Mouse (Mus musculus): ENCODE data around the gene Iqsec1. TPM values are rescaled to one million over a fixed set of nuclear protein-coding genes. Genes with fewer than 3 reads are reported as not detected.

Iqsec1 gene
- total and polyA plus RNA-seq, 2 experiments from 2014 or later: 29.0 to 175 TPM

DNA sequence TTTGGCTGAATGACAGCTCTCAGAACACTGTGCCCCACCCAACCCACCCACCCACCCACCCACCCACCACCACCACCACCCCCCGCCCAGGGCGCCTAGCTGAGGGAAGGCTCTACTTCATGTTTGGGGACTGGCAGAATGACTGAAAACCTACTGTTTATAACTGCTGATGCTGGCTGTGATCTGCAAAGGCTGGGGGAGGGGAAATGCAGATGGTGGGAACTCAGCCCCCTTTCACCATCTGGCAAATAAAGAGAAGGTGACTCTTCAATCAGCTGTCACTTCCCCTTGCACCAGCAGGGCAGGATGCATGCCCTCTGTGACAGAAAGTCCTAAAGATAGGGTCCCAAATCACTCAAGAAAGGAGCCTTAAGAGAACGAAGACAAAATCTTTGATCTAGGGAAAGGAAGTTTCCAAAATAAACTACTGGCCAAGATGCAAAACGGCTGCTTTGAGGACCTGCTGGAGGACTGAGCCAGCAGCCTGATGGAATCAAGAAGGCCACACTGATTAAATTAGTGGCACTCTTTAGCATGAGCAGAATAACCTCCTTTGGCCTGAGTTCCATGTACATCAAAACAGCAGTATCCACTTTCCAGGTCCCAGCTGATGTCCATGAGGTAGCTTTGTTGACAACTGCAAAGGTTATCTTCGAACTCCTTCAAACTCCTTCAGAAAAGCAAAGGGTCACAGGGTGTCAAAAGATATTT is 67.8 kb downstream of the Iqsec1 start:
- Histone ChIP-seq H3K4me3 (ENCODE audit: low read length) (no peak overlapping the region), H3K4me2 (ENCODE audit: low read depth, low read length) (no peak overlapping the region), H3K9ac (replicated peaks; ENCODE audit: low read length) (no peak overlapping the region), H3K27ac (no peak overlapping the region), H3K9me3 (ENCODE audit: low read length) (no peaks in the 10 kb centered on the region), H3K4me1 (ENCODE audit: insufficient read depth, low read length) (peaks cover 24% of the 10 kb centered on the region), H3K36me3 (ENCODE audit: insufficient read depth, low read length) (no peaks in the 10 kb centered on the region), H3K27me3 (ENCODE audit: insufficient read depth, low read length) (no peaks in the 10 kb centered on the region)
- no peak for ATAC-seq
- no peak for TF ChIP-seq CTCF (IDR thresholded peaks at IDR 0.05; ENCODE audit: low read depth)
- 41% methylated on average over 5 of the region's 5 CpGs for WGBS
- no peak for DNase-seq (ENCODE audit: low spot score)

DNA sequence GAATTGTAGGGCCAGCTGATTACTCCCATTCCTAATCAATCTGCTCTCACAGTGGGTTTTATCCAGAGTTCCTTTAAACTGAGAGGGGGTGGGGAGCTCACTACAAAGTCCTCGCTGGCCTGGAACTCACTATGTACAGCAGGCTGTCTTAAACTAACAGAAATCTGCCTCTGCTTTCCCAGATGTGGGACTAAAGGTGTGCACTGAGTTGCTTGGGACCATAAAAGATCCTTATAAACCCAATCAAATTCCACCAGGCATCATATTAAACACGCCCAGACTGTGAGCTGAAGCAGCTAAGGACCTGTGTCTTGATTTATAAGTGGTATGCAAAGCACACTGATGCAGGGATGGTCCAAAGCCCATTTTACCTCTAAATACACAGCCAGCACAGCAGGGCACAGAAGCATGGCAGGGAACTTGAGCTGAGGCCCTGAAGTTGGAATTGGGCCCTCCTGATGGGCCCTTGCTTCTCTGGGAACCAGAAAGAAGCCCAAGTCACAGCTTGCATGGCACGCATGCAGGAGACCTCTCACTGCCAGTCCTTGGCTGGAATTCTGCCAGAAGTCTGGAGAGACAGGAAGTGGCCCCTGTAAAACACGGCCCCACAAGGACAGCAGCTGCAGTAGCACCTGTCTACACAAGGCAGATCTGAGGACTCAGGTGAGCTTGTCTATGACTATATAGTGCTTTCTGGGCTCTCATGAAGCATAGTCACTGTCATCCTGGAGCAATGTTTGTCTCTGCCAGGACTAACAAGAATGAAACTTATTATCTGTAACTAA is 68.7 kb downstream of the Iqsec1 start:
- Histone ChIP-seq H3K36me3 (ENCODE audit: insufficient read depth, low read length) (no peaks in the 10 kb centered on the region), H3K9me3 (ENCODE audit: low read length) (no peaks in the 10 kb centered on the region), H3K4me1 (ENCODE audit: insufficient read depth, low read length) (peaks cover 17% of the 10 kb centered on the region), H3K4me3 (ENCODE audit: low read length) (no peak overlapping the region), H3K4me2 (ENCODE audit: low read depth, low read length) (no peak overlapping the region), H3K27me3 (ENCODE audit: insufficient read depth, low read length) (no peaks in the 10 kb centered on the region), H3K9ac (replicated peaks; ENCODE audit: low read length) (no peak overlapping the region), H3K27ac (no peak overlapping the region)
- ATAC-seq (no peak), DNase-seq (ENCODE audit: low spot score) (no peak)
- 52% methylated on average over 4 of the region's 4 CpGs for WGBS
- no peak for TF ChIP-seq CTCF (IDR thresholded peaks at IDR 0.05; ENCODE audit: low read depth)

DNA sequence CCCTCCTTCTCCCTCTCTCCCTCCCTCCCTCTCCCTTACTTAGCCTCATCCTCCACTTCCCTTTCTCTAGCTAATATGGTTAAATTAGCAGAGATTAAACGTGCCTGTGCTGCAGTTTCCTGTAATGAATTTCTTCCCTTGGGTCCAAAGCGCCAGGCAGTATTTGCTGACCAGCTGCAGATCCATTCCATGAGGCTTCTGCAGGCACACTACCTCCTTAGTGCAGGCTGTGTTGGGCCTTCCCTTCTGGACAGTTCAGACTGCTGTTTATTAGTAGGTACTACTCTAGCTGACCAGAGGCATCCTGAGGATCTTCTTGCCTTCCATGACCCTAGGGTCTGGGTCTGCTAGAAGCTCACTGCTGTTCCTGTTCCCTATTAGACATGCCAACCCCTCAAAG is 72.9 kb downstream of the Iqsec1 start:
- Histone ChIP-seq H3K27me3 (ENCODE audit: insufficient read depth, low read length) (no peaks in the 10 kb centered on the region), H3K27ac (no peak overlapping the region), H3K9me3 (ENCODE audit: low read length) (no peaks in the 10 kb centered on the region), H3K36me3 (ENCODE audit: insufficient read depth, low read length) (no peaks in the 10 kb centered on the region), H3K4me2 (ENCODE audit: low read depth, low read length) (no peak overlapping the region), H3K4me1 (ENCODE audit: insufficient read depth, low read length) (peaks cover 10% of the 10 kb centered on the region), H3K4me3 (ENCODE audit: low read length) (no peak overlapping the region), H3K9ac (replicated peaks; ENCODE audit: low read length) (no peak overlapping the region)
- ATAC-seq: no peak
- WGBS: 27% methylated on average over 2 of the region's 2 CpGs
- DNase-seq (ENCODE audit: low spot score): no peak
- no peak for TF ChIP-seq CTCF (IDR thresholded peaks at IDR 0.05; ENCODE audit: low read depth)

DNA sequence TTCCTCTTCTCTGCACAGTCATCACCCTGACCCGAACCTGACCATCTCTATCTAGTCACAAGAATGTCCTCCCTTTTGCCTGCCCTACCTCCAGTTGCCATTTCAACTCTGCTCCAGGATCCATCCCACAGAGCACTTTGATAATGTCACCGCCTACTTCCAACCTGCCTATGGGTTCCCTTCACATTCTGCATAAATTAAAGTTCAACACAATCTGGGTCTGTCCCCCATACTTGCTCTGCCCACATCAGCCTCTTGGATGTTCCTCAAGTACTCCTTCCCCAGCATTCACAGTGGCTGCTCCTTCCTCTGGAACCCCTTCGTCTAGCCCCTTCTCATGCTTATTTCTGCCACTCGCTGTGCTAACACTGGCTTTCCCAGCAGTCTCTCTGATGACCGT is 74.7 kb downstream of the Iqsec1 start:
- DNase-seq (ENCODE audit: low spot score): no peak
- Histone ChIP-seq H3K9me3 (ENCODE audit: low read length) (no peaks in the 10 kb centered on the region), H3K27me3 (ENCODE audit: insufficient read depth, low read length) (no peaks in the 10 kb centered on the region), H3K4me2 (ENCODE audit: low read depth, low read length) (no peak overlapping the region), H3K36me3 (ENCODE audit: insufficient read depth, low read length) (no peaks in the 10 kb centered on the region), H3K9ac (replicated peaks; ENCODE audit: low read length) (no peak overlapping the region), H3K4me1 (ENCODE audit: insufficient read depth, low read length) (no peaks in the 10 kb centered on the region), H3K27ac (no peak overlapping the region), H3K4me3 (ENCODE audit: low read length) (no peak overlapping the region)
- whole genome bisulfite sequencing: 80% methylated on average over 5 of the region's 5 CpGs
- TF ChIP-seq CTCF (IDR thresholded peaks at IDR 0.05; ENCODE audit: low read depth): no peak
- no peak for ATAC-seq

DNA sequence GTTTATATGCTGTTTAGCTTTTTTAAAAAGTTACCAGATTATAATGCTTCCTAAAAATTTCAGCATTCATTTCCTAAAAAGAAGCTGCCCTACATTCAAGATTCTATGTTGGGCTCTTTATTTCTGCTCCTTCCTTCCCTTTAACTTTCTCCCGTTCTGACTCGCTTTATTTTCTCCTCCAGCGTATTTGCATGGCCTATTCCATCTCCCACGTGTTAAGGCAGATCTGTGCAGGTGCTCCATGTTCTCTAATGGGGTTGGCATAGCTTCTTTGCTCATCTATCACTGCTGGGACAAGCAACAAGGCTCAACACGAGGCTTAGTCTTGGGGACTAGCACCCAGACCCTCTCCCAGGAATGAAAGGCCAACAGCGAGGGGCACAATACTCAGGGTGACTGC is 75.7 kb downstream of the Iqsec1 start:
- ATAC-seq (no peak), DNase-seq (ENCODE audit: low spot score) (no peak)
- Histone ChIP-seq H3K9ac (replicated peaks; ENCODE audit: low read length) (no peak overlapping the region), H3K4me3 (ENCODE audit: low read length) (no peak overlapping the region), H3K9me3 (ENCODE audit: low read length) (no peaks in the 10 kb centered on the region), H3K4me2 (ENCODE audit: low read depth, low read length) (no peak overlapping the region), H3K36me3 (ENCODE audit: insufficient read depth, low read length) (no peaks in the 10 kb centered on the region), H3K4me1 (ENCODE audit: insufficient read depth, low read length) (no peaks in the 10 kb centered on the region), H3K27ac (no peak overlapping the region), H3K27me3 (ENCODE audit: insufficient read depth, low read length) (no peaks in the 10 kb centered on the region)
- WGBS: 78% methylated on average over 6 of the region's 6 CpGs
- no peak for TF ChIP-seq CTCF (IDR thresholded peaks at IDR 0.05; ENCODE audit: low read depth)

DNA sequence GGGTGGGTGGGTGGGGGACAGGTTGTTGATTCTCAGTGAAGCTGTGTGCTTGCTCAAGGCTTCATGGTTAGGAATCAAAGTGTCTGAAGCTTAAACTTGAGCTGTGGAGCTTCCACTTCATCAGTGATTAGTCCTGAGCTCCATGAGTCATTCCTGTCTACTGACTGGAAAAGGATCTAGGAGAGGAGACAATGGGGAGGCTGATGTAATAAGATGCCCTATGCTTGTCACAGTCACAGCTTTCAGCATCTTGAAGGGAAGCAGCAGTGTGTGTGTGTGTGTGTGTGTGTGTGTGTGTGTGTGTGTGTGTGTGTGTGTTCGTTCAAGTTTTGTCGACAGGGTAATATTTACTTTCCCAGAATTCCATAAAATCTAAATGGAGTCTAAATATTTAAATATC is 84.3 kb downstream of the Iqsec1 start:
- 95% methylated on average over 2 of the region's 2 CpGs for WGBS
- no peak overlapping the region for H3K4me2 ChIP-seq (ENCODE audit: low read depth, low read length)
- no peaks in the 10 kb centered on the region for H3K4me1 ChIP-seq (ENCODE audit: insufficient read depth, low read length)
- no peaks in the 10 kb centered on the region for H3K36me3 ChIP-seq (ENCODE audit: insufficient read depth, low read length)
- no peaks in the 10 kb centered on the region for H3K9me3 ChIP-seq (ENCODE audit: low read length)
- no peak for TF ChIP-seq CTCF (IDR thresholded peaks at IDR 0.05; ENCODE audit: low read depth)
- H3K9ac ChIP-seq (replicated peaks; ENCODE audit: low read length): no peak overlapping the region
- no peak overlapping the region for H3K4me3 ChIP-seq (ENCODE audit: low read length)
- no peak for DNase-seq (ENCODE audit: low spot score)
- no peaks in the 10 kb centered on the region for H3K27me3 ChIP-seq (ENCODE audit: insufficient read depth, low read length)
- ATAC-seq: no peak
- H3K27ac ChIP-seq: no peak overlapping the region

DNA sequence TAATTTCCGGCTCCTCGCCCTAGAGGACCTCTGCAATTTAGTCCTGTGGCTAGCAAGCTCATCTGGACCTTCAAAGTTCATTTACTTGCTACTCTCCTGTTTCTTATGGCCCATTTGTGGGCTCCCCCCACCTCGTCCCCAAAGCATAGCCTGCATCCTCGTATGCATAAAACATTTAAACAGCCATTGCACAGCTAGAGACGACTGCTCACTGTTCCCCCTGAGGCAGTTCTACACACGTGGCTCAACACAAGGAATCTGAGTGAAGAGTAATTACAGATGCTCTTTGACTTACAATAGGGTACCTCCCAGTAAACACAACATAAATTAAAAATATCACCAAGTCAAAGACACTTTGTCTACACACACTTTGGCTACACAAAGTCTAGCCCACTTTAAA is 88.2 kb downstream of the Iqsec1 start:
- H3K27ac ChIP-seq: no peak overlapping the region
- no peaks in the 10 kb centered on the region for H3K9me3 ChIP-seq (ENCODE audit: low read length)
- WGBS: 53% methylated on average over 6 of the region's 6 CpGs
- no peaks in the 10 kb centered on the region for H3K27me3 ChIP-seq (ENCODE audit: insufficient read depth, low read length)
- ATAC-seq: no peak
- no peak for DNase-seq (ENCODE audit: low spot score)
- no peak overlapping the region for H3K4me2 ChIP-seq (ENCODE audit: low read depth, low read length)
- no peak overlapping the region for H3K9ac ChIP-seq (replicated peaks; ENCODE audit: low read length)
- no peaks in the 10 kb centered on the region for H3K36me3 ChIP-seq (ENCODE audit: insufficient read depth, low read length)
- H3K4me1 ChIP-seq (ENCODE audit: insufficient read depth, low read length): no peaks in the 10 kb centered on the region
- no peak for TF ChIP-seq CTCF (IDR thresholded peaks at IDR 0.05; ENCODE audit: low read depth)
- H3K4me3 ChIP-seq (ENCODE audit: low read length): no peak overlapping the region

Measured in hindbrain, postnatal 0 days (tissue).